Mouse (Mus musculus) midbrain, postnatal 0 days (tissue): ENCODE measurements around the gene Pkd1. TPM values are rescaled to one million over a fixed set of nuclear protein-coding genes. Genes with fewer than 3 reads are reported as not detected.

ENCODE experiments used
- ATAC-seq: fragments of 200-750 bp; cut with Nextera tagmentation; 2 replicates; pipeline ENCODE4 v1.8.0; 2017; ENCODE audit warnings: moderate number of reproducible peaks, mild to moderate bottlenecking, moderate TSS enrichment, moderate library complexity; ENCODE audit not compliant: low FRiP score
- DNase-seq: peaks from one replicate; pipeline ENCODE4 v3.0.0-alpha.2; 2015; ENCODE audit warnings: low spot score
- H3K27ac ChIP-seq: fragments of 300-500 bp; sonication (generic); 2 replicates; pipeline ENCODE4 v1.5.1; 2014; ENCODE audit warnings: low read depth, mild to moderate bottlenecking, low read length, mixed read lengths
- H3K27me3 ChIP-seq: fragments of 300-500 bp; sonication (generic); 2 replicates; pipeline ENCODE4 v1.6.1; 2014; ENCODE audit warnings: low read length, control low read depth, mixed read lengths; ENCODE audit not compliant: insufficient read depth
- H3K36me3 ChIP-seq: fragments of 300-500 bp; sonication (generic); 2 replicates; pipeline ENCODE4 v1.6.1; 2014; ENCODE audit warnings: low read length, control low read depth, mixed read lengths; ENCODE audit not compliant: insufficient read depth
- H3K4me1 ChIP-seq: fragments of 300-500 bp; sonication (generic); 2 replicates; pipeline ENCODE4 v1.6.1; 2014; ENCODE audit warnings: mild to moderate bottlenecking, control low read depth, antibody characterized with exemption, low read length, mixed read lengths; ENCODE audit not compliant: insufficient read depth
- H3K4me2 ChIP-seq: fragments of 300-500 bp; sonication (generic); 2 replicates; pipeline ENCODE4 v1.6.1; 2014; ENCODE audit warnings: low read depth, mild to moderate bottlenecking, low read length, mixed read lengths; ENCODE audit not compliant: poor library complexity, severe bottlenecking
- H3K4me3 ChIP-seq: fragments of 300-500 bp; sonication (generic); 2 replicates; pipeline ENCODE4 v1.5.1; 2014; ENCODE audit warnings: low read depth, mild to moderate bottlenecking, low read length, moderate library complexity
- H3K9ac ChIP-seq: fragments of 300-500 bp; sonication (generic); replicated peaks from 2 replicates; pipeline ENCODE4 v1.6.1; 2014; ENCODE audit warnings: mild to moderate bottlenecking, low read length, moderate library complexity, mixed read lengths; ENCODE audit not compliant: poor library complexity, severe bottlenecking
- H3K9me3 ChIP-seq: fragments of 300-500 bp; sonication (generic); 2 replicates; pipeline ENCODE4 v1.6.1; 2016; ENCODE audit warnings: low read length, control low read depth
- CTCF ChIP-seq: IDR thresholded peaks from 2 replicates; pipeline ENCODE4 v1.5.1; 2016; ENCODE audit warnings: antibody characterized with exemption, mild to moderate bottlenecking
- WGBS: fragments of 180-500 bp; shearing (Covaris S2); extraction: QIAGEN DNeasy Blood & Tissue Kit; methylation state at CpG from one replicate; pipeline ENCODE4 v1.1.7; 2014; 5-methylcytosine and 5-hydroxymethylcytosine counted together
- polyA plus RNA-seq: library from polyadenylated mRNA; unstranded; fragments of >200 nt; fragmentation: Nextera tagmentation; extraction: Ambion mirVana; gene quantifications from 2 replicates; pipeline ENCODE4 v1.2.1, GENCODE M21; 2015
- total RNA-seq: library from RNA; depleted of rRNA; stranded (reverse); fragments of >200 nt; gene quantifications from 2 replicates; pipeline ENCODE4 v1.2.3, GENCODE M21; 2014

The Pkd1 gene
- total and polyA plus RNA-seq, 2 experiments from 2014 or later, result 13.6 to 73.6 TPM

GRCm38 (mm10) chr17:24527315-24527714, 22.3 kb upstream of the Pkd1 start:
- peak overlapping the region; percentile 90 for H3K9ac ChIP-seq
- peaks cover 7% of the 10 kb centered on the region for H3K36me3 ChIP-seq
- H3K27ac ChIP-seq, result peak overlapping the region; percentile 74
- peak overlapping the region; percentile 84 for H3K4me3 ChIP-seq
- H3K9me3 ChIP-seq, result no peaks in the 10 kb centered on the region
- H3K4me2 ChIP-seq, result peak overlapping the region; percentile 63
- DNase-seq (peak; percentile 28), ATAC-seq (peak; percentile 32; the same call in 1 of the 2 replicates)
- H3K4me1 ChIP-seq, result peaks cover 23% of the 10 kb centered on the region
- no peaks in the 10 kb centered on the region for H3K27me3 ChIP-seq
- no peak for TF ChIP-seq CTCF
- under 1% methylated on average over 19 of the region's 19 CpGs for WGBS

- under 1% methylated on average over 40 of the region's 40 CpGs for WGBS
- DNase-seq, result peak; percentile 100
- peak within 1 kb of the TSS; percentile 90 for H3K9ac ChIP-seq
- ATAC-seq, result peak; percentile 96
- no peak for TF ChIP-seq CTCF
- peak within 1 kb of the TSS; percentile 82 for H3K4me2 ChIP-seq
- no peaks in the 10 kb centered on the region for H3K27me3 ChIP-seq
- H3K4me3 ChIP-seq, result peak within 1 kb of the TSS; percentile 84
- H3K9me3 ChIP-seq, result no peaks in the 10 kb centered on the region
- peak within 1 kb of the TSS; percentile 77 for H3K27ac ChIP-seq
- peaks cover 27% of the 10 kb centered on the region for H3K4me1 ChIP-seq
- peaks cover 7% of the 10 kb centered on the region for H3K36me3 ChIP-seq
Observed at GRCm38 (mm10) chr17:24527723-24528559, 21.7 kb upstream of the Pkd1 start, which contains the start of gene Traf7. Traf7 (minus strand) TSS chr17:24527938.

- Histone ChIP-seq H3K9me3 (no peaks in the 10 kb centered on the region), H3K27me3 (no peaks in the 10 kb centered on the region), H3K4me3 (peak overlapping the region; percentile 84), H3K4me2 (peak overlapping the region; percentile 82), H3K27ac (peak overlapping the region; percentile 77), H3K4me1 (peaks cover 30% of the 10 kb centered on the region), H3K36me3 (peaks cover 5% of the 10 kb centered on the region), H3K9ac (peak overlapping the region; percentile 67)
- no peak for TF ChIP-seq CTCF
- no peak for ATAC-seq
- whole genome bisulfite sequencing, result under 1% methylated on average over 8 of the region's 8 CpGs
- no peak for DNase-seq
Observed at GRCm38 (mm10) chr17:24528560-24528918, 21.1 kb upstream of the Pkd1 start.

GRCm38 (mm10) chr17:24529007-24529451, 20.6 kb upstream of the Pkd1 start:
- H3K4me1 ChIP-seq, result peaks cover 30% of the 10 kb centered on the region
- peak overlapping the region; percentile 84 for H3K4me3 ChIP-seq
- no peaks in the 10 kb centered on the region for H3K27me3 ChIP-seq
- H3K4me2 ChIP-seq, result peak overlapping the region; percentile 82
- H3K36me3 ChIP-seq, result peaks cover 5% of the 10 kb centered on the region
- H3K9me3 ChIP-seq, result no peaks in the 10 kb centered on the region
- H3K9ac ChIP-seq, result peak overlapping the region; percentile 67
- DNase-seq, result peak; percentile 75
- WGBS, result 2% methylated on average over 4 of the region's 4 CpGs
- TF ChIP-seq CTCF, result peak; percentile 89
- H3K27ac ChIP-seq, result peak overlapping the region; percentile 77
- ATAC-seq, result no peak

GRCm38 (mm10) chr17:24529883-24530282, 19.8 kb upstream of the Pkd1 start:
- no peak for TF ChIP-seq CTCF
- H3K4me3 ChIP-seq, result no peak overlapping the region
- H3K9ac ChIP-seq, result peak overlapping the region; percentile 67
- WGBS, result 27% methylated on average over 5 of the region's 5 CpGs
- H3K9me3 ChIP-seq, result no peaks in the 10 kb centered on the region
- DNase-seq (no peak), ATAC-seq (no peak)
- peaks cover 5% of the 10 kb centered on the region for H3K36me3 ChIP-seq
- no peak overlapping the region for H3K27ac ChIP-seq
- no peaks in the 10 kb centered on the region for H3K27me3 ChIP-seq
- peaks cover 30% of the 10 kb centered on the region for H3K4me1 ChIP-seq
- peak overlapping the region; percentile 82 for H3K4me2 ChIP-seq
